Mouse (Mus musculus): ENCODE results near the gene Rgp1. TPM values are rescaled to one million over a fixed set of nuclear protein-coding genes. Genes with fewer than 3 reads are reported as not detected.
"Not testable (repeated sequence)": the region's sequence is repeated elsewhere in the genome, so short reads cannot be mapped to it uniquely, and the experiment has no call there.

Gene Rgp1
- polyA plus RNA-seq, 1 experiment = 114 TPM

- Histone ChIP-seq H3K27me3 (ENCODE audit: control insufficient read depth, insufficient read depth, low read length) (no peaks in the 10 kb centered on the region), H3K36me3 (ENCODE audit: control insufficient read depth, insufficient read depth, low read length) (peaks cover 93% of the 10 kb centered on the region), H3K4me1 (replicated peaks; ENCODE audit: control insufficient read depth, insufficient read depth, low read length) (no peaks in the 10 kb centered on the region), H3K4me3 (ENCODE audit: control insufficient read depth, insufficient read depth, low read length) (no peak overlapping the region), H3K27ac (ENCODE audit: control insufficient read depth, insufficient read depth, low read length) (no peak overlapping the region)
- DNase-seq = no peak
- 85% methylated on average over 3 of the region's 3 CpGs for WGBS
- TF ChIP-seq CTCF (IDR thresholded peaks at IDR 0.05; ENCODE audit: borderline replicate concordance, control insufficient read depth, extremely low read depth, insufficient read depth, low read length, poor library complexity) (no peak), POLR2A (IDR thresholded peaks at IDR 0.05; ENCODE audit: control insufficient read depth, extremely low read depth, insufficient read depth, low read length, poor library complexity) (no peak)
These were observed 36.5 kb upstream of the Rgp1 start for GRCm38 (mm10) chr4:43542044-43542443.

- Histone ChIP-seq H3K27me3 (ENCODE audit: control insufficient read depth, insufficient read depth, low read length) (no peaks in the 10 kb centered on the region), H3K36me3 (ENCODE audit: control insufficient read depth, insufficient read depth, low read length) (peaks cover 99% of the 10 kb centered on the region), H3K4me3 (ENCODE audit: control insufficient read depth, insufficient read depth, low read length) (no peak overlapping the region), H3K4me1 (replicated peaks; ENCODE audit: control insufficient read depth, insufficient read depth, low read length) (no peaks in the 10 kb centered on the region), H3K27ac (ENCODE audit: control insufficient read depth, insufficient read depth, low read length) (no peak overlapping the region)
- TF ChIP-seq POLR2A (IDR thresholded peaks at IDR 0.05; ENCODE audit: control insufficient read depth, extremely low read depth, insufficient read depth, low read length, poor library complexity) (no peak), CTCF (IDR thresholded peaks at IDR 0.05; ENCODE audit: borderline replicate concordance, control insufficient read depth, extremely low read depth, insufficient read depth, low read length, poor library complexity) (no peak)
- WGBS = 96% methylated on average over 12 of the region's 12 CpGs
- DNase-seq = no peak
These were observed 32.0 kb upstream of the Rgp1 start for GRCm38 (mm10) chr4:43546375-43547047.

GRCm38 (mm10) chr4:43547160-43547559 lies 31.4 kb upstream of the Rgp1 start:
- Histone ChIP-seq H3K27ac (ENCODE audit: control insufficient read depth, insufficient read depth, low read length) (no peak overlapping the region), H3K4me3 (ENCODE audit: control insufficient read depth, insufficient read depth, low read length) (no peak overlapping the region), H3K36me3 (ENCODE audit: control insufficient read depth, insufficient read depth, low read length) (peaks cover 99% of the 10 kb centered on the region), H3K27me3 (ENCODE audit: control insufficient read depth, insufficient read depth, low read length) (no peaks in the 10 kb centered on the region), H3K4me1 (replicated peaks; ENCODE audit: control insufficient read depth, insufficient read depth, low read length) (no peaks in the 10 kb centered on the region)
- DNase-seq = no peak
- 96% methylated on average over 8 of the region's 8 CpGs for WGBS
- no peak for TF ChIP-seq CTCF (IDR thresholded peaks at IDR 0.05; ENCODE audit: borderline replicate concordance, control insufficient read depth, extremely low read depth, insufficient read depth, low read length, poor library complexity)

- no peak for DNase-seq
- no peaks in the 10 kb centered on the region for H3K27me3 ChIP-seq (ENCODE audit: control insufficient read depth, insufficient read depth, low read length)
- TF ChIP-seq POLR2A (IDR thresholded peaks at IDR 0.05; ENCODE audit: control insufficient read depth, extremely low read depth, insufficient read depth, low read length, poor library complexity) = no peak
- TF ChIP-seq CTCF (IDR thresholded peaks at IDR 0.05; ENCODE audit: borderline replicate concordance, control insufficient read depth, extremely low read depth, insufficient read depth, low read length, poor library complexity) = no peak
- H3K4me1 ChIP-seq (replicated peaks; ENCODE audit: control insufficient read depth, insufficient read depth, low read length) = no peaks in the 10 kb centered on the region
- no peak overlapping the region for H3K4me3 ChIP-seq (ENCODE audit: control insufficient read depth, insufficient read depth, low read length)
- no peak overlapping the region for H3K27ac ChIP-seq (ENCODE audit: control insufficient read depth, insufficient read depth, low read length)
- WGBS = 97% methylated on average over 12 of the region's 12 CpGs
- H3K36me3 ChIP-seq (ENCODE audit: control insufficient read depth, insufficient read depth, low read length) = peaks cover 99% of the 10 kb centered on the region
These were observed 29.5 kb upstream of the Rgp1 start for GRCm38 (mm10) chr4:43549055-43549454.

- H3K4me3 ChIP-seq (ENCODE audit: control insufficient read depth, insufficient read depth, low read length); DNase-seq; H3K27ac ChIP-seq (ENCODE audit: control insufficient read depth, insufficient read depth, low read length); H3K4me1 ChIP-seq (replicated peaks; ENCODE audit: control insufficient read depth, insufficient read depth, low read length); H3K27me3 ChIP-seq (ENCODE audit: control insufficient read depth, insufficient read depth, low read length): not testable (repeated sequence)
- peaks cover 96% of the 10 kb centered on the region for H3K36me3 ChIP-seq (ENCODE audit: control insufficient read depth, insufficient read depth, low read length)
- 90% methylated on average over 6 of the region's 6 CpGs for WGBS
These were observed 26.7 kb upstream of the Rgp1 start for GRCm38 (mm10) chr4:43551854-43552253.

GRCm38 (mm10) chr4:43552437-43552836 lies 26.1 kb upstream of the Rgp1 start:
- no peak for DNase-seq
- Histone ChIP-seq H3K4me3 (ENCODE audit: control insufficient read depth, insufficient read depth, low read length) (no peak overlapping the region), H3K4me1 (replicated peaks; ENCODE audit: control insufficient read depth, insufficient read depth, low read length) (peaks cover under 1% of the 10 kb centered on the region; the same call in 1 of the 2 replicates), H3K27me3 (ENCODE audit: control insufficient read depth, insufficient read depth, low read length) (no peaks in the 10 kb centered on the region), H3K27ac (ENCODE audit: control insufficient read depth, insufficient read depth, low read length) (no peak overlapping the region), H3K36me3 (ENCODE audit: control insufficient read depth, insufficient read depth, low read length) (peaks cover 90% of the 10 kb centered on the region)
- TF ChIP-seq POLR2A (IDR thresholded peaks at IDR 0.05; ENCODE audit: control insufficient read depth, extremely low read depth, insufficient read depth, low read length, poor library complexity) = no peak
- no peak for TF ChIP-seq CTCF (IDR thresholded peaks at IDR 0.05; ENCODE audit: borderline replicate concordance, control insufficient read depth, extremely low read depth, insufficient read depth, low read length, poor library complexity)
- WGBS = 97% methylated on average over 5 of the region's 5 CpGs

- H3K4me3 ChIP-seq (ENCODE audit: control insufficient read depth, insufficient read depth, low read length) = no peak overlapping the region
- no peaks in the 10 kb centered on the region for H3K27me3 ChIP-seq (ENCODE audit: control insufficient read depth, insufficient read depth, low read length)
- H3K36me3 ChIP-seq (ENCODE audit: control insufficient read depth, insufficient read depth, low read length) = peaks cover 76% of the 10 kb centered on the region
- H3K27ac ChIP-seq (ENCODE audit: control insufficient read depth, insufficient read depth, low read length) = no peak overlapping the region
- DNase-seq = no peak
- peaks cover 15% of the 10 kb centered on the region for H3K4me1 ChIP-seq (replicated peaks; ENCODE audit: control insufficient read depth, insufficient read depth, low read length)
- no peak for TF ChIP-seq POLR2A (IDR thresholded peaks at IDR 0.05; ENCODE audit: control insufficient read depth, extremely low read depth, insufficient read depth, low read length, poor library complexity)
- no peak for TF ChIP-seq CTCF (IDR thresholded peaks at IDR 0.05; ENCODE audit: borderline replicate concordance, control insufficient read depth, extremely low read depth, insufficient read depth, low read length, poor library complexity)
These were observed 24.6 kb upstream of the Rgp1 start for GRCm38 (mm10) chr4:43553891-43554290.
